Mouse (Mus musculus) testis, adult 2 months (tissue): Measurements from ENCODE around the gene Rtl5.

Experiments used
- CTCF ChIP-seq: fragments of 200-500 bp; IDR thresholded peaks from 2 replicates; pipeline ENCODE4 v1.5.1; 2012; ENCODE audit warnings: low read depth, mild to moderate bottlenecking, inconsistent platforms, low read length, moderate library complexity; ENCODE audit not compliant: control insufficient read depth, insufficient read depth, insufficient replicate concordance
- POLR2A ChIP-seq: fragments of 200-500 bp; IDR thresholded peaks from 2 replicates; pipeline ENCODE4 v1.6.1; 2012; ENCODE audit warnings: low read depth, mild to moderate bottlenecking, inconsistent platforms, low read length, moderate library complexity; ENCODE audit not compliant: control insufficient read depth

- no peak for TF ChIP-seq CTCF
- no peak for TF ChIP-seq POLR2A
Measured at GRCm38 (mm10) chrX:102081573-102082279, 10.6 kb upstream of the Rtl5 start.
